Mouse (Mus musculus) stomach, embryonic 15.5 days (tissue): ENCODE measurements around the gene Selenon. TPM values are rescaled to one million over a fixed set of nuclear protein-coding genes. Genes with fewer than 3 reads are reported as not detected.

Experiments
- ATAC-seq: fragments of 200-750 bp; cut with Nextera tagmentation; 2 replicates; pipeline ENCODE4 v1.8.0; 2017; ENCODE audit warnings: low read depth, moderate number of reproducible peaks, moderate TSS enrichment; ENCODE audit not compliant: insufficient read depth, low FRiP score
- H3K27ac ChIP-seq: fragments of 300-500 bp; sonication (generic); 2 replicates; pipeline ENCODE4 v1.5.1; 2015; ENCODE audit warnings: mild to moderate bottlenecking, inconsistent platforms
- H3K27me3 ChIP-seq: fragments of 300-500 bp; sonication (generic); replicated peaks from 2 replicates; pipeline ENCODE4 v1.6.1; 2015; ENCODE audit warnings: inconsistent platforms
- H3K36me3 ChIP-seq: fragments of 300-500 bp; sonication (generic); 2 replicates; pipeline ENCODE4 v1.6.1; 2015; ENCODE audit warnings: inconsistent platforms
- H3K4me1 ChIP-seq: fragments of 300-500 bp; sonication (generic); 2 replicates; pipeline ENCODE4 v1.6.1; 2015; ENCODE audit warnings: inconsistent platforms
- H3K4me2 ChIP-seq: fragments of 300-500 bp; sonication (generic); 2 replicates; pipeline ENCODE4 v1.6.1; 2015; ENCODE audit warnings: mild to moderate bottlenecking, inconsistent platforms
- H3K4me3 ChIP-seq: fragments of 300-500 bp; sonication (generic); replicated peaks from 2 replicates; pipeline ENCODE4 v1.5.1; 2015; ENCODE audit warnings: inconsistent platforms
- H3K9ac ChIP-seq: fragments of 300-500 bp; sonication (generic); 2 replicates; pipeline ENCODE4 v1.6.1; 2015; ENCODE audit warnings: inconsistent platforms
- H3K9me3 ChIP-seq: fragments of 300-500 bp; sonication (generic); 2 replicates; pipeline ENCODE4 v1.6.1; 2016; ENCODE audit warnings: inconsistent platforms
- WGBS: fragments of 180-500 bp; shearing (Covaris S2); methylation state at CpG from one replicate; pipeline ENCODE4 v1.1.7; 2015; 5-methylcytosine and 5-hydroxymethylcytosine counted together
- polyA plus RNA-seq: library from polyadenylated mRNA; unstranded; fragments of >200 nt; fragmentation: Nextera tagmentation; extraction: Ambion mirVana; gene quantifications from 2 replicates; pipeline ENCODE4 v1.2.1, GENCODE M21; 2015

Selenon gene
- polyA plus RNA-seq, result 33.0 and 37.8 TPM in 2 replicates

DNA sequence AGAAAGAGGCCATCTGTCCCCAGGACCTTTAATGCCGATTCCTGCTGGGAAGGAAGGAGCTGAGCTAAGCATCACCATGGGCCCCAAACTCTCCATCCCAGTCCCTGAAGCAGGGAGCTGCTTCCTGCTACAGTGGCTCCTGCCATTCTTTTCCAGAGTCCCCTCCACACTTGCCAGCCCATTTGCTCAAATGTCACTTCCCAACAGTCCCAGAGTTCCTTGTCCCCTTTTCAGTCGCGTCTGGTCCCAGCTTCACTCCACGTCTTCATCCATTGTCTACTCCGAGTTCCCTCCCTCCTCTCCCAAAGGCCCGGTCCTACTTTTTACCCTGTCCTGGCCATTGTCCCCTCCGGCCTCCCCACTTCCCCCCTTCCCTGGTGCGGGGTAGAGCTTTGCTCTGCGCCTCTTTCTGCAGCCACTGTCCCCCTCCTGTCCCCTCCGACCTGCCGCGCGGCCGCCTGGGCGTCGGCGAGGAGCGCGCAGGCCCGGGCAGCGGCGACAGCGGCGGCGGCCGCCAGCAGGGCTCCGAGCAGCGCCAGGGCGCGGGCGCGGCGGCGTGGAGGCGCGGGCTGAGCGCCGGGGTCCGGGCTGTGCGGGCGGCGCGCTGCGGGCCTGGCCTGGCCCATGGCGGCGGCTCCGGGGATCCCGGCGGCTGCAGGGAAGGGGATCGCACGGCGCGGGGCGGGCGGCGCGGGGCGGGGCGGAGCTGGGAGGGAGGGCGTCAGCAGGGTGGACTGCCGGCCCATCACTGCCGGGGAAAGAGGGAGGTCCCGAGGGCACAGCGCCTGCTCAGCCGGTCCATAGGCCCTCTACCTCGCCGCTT is at the start of gene Selenon:
Gene Selenon (minus strand): TSS at position 673 of the 823 bp plus-strand sequence.
- peaks cover 17% of the 10 kb centered on the region for H3K4me1 ChIP-seq
- peak within 1 kb of the TSS; percentile 61 for H3K27ac ChIP-seq
- H3K4me2 ChIP-seq, result peak within 1 kb of the TSS; percentile 75
- no peaks in the 10 kb centered on the region for H3K27me3 ChIP-seq
- 0 out of 2 replicates have a peak, but pooled peaks cover 4% of the 10 kb centered on the region for H3K9me3 ChIP-seq
- under 1% methylated on average over 59 of the region's 67 CpGs for WGBS
- ATAC-seq, result peak; percentile 85
- peaks cover 16% of the 10 kb centered on the region for H3K36me3 ChIP-seq
- H3K9ac ChIP-seq, result peak within 1 kb of the TSS; percentile 85
- H3K4me3 ChIP-seq, result peak within 1 kb of the TSS; percentile 63

DNA sequence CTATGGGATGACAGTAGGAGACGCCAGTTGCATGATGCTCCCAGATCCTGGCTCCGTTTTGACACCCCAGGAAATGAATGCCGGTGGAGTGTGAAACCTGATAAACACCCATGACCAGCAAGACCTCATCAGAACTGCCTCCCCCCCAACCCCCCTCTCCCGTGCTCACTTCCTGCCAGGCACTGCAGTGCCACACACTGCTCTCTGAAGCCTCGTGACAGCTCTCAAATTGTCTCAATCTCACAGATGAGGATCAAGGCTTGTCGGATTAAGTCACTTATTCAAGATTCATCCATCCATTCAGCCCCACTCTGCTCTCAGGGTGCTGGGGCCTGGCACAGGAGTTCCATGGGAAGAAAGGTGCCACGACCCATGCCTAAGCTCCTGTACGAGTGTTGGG is 49.4 kb upstream of the Selenon start:
- Histone ChIP-seq H3K4me3 (no peak overlapping the region), H3K4me1 (0 out of 2 replicates have a peak, but pooled peaks cover 8% of the 10 kb centered on the region), H3K27me3 (no peaks in the 10 kb centered on the region), H3K9me3 (no peaks in the 10 kb centered on the region), H3K36me3 (no peaks in the 10 kb centered on the region), H3K9ac (no peak overlapping the region), H3K4me2 (no peak overlapping the region), H3K27ac (no peak overlapping the region)
- WGBS, result 41% methylated on average over 8 of the region's 8 CpGs
- no peak for ATAC-seq

DNA sequence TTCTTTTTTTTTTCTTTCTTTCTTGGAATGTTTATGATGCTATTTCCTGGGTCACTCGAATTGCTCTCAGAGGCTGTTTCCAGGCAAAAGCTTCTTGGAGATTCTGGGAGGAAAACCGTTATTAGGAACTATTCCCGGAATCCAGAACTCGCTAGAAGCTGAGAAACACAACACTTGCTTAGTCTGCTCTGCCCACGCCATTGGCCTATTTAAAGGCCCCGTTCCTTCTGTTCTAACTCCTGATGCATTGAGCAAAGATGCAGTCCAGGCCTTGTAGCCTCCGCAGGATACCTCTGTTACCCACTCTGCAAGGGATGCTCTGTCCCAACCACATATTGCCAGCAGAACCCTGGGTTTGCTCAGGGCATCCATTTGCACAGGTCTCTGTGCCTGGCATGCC is 48.8 kb upstream of the Selenon start:
- H3K9me3 ChIP-seq, result no peaks in the 10 kb centered on the region
- 0 out of 2 replicates have a peak overlapping the region, but pooled peaks have one; percentile 16 for H3K27ac ChIP-seq
- no peaks in the 10 kb centered on the region for H3K36me3 ChIP-seq
- H3K4me2 ChIP-seq, result no peak overlapping the region
- H3K9ac ChIP-seq, result no peak overlapping the region
- no peak overlapping the region for H3K4me3 ChIP-seq
- ATAC-seq, result no peak
- H3K4me1 ChIP-seq, result 0 out of 2 replicates have a peak, but pooled peaks cover 8% of the 10 kb centered on the region
- WGBS, result 46% methylated on average over 7 of the region's 7 CpGs
- no peaks in the 10 kb centered on the region for H3K27me3 ChIP-seq

DNA sequence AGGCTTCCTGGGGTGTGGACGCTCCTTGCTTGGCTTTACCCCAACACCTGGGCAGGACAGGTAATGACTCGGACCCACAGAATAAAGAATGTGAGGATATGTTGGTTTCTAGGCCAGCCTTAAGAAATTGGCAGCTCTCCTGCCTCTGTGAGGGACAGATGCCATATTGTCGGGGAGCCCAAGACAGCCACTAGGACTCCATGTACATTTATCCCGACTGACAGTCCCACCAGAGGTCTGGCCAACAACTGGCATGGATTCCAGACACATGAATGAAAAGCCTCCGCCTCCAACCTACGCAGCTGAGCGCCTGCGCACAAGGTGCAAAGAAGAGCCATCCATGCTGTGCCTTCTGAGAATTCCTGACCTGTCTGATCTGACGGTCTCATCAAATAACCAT is 48.1 kb upstream of the Selenon start:
- H3K27ac ChIP-seq, result no peak overlapping the region
- H3K4me3 ChIP-seq, result no peak overlapping the region
- no peaks in the 10 kb centered on the region for H3K9me3 ChIP-seq
- H3K9ac ChIP-seq, result no peak overlapping the region
- no peaks in the 10 kb centered on the region for H3K27me3 ChIP-seq
- H3K4me2 ChIP-seq, result no peak overlapping the region
- 90% methylated on average over 9 of the region's 9 CpGs for WGBS
- 0 out of 2 replicates have a peak, but pooled peaks cover 8% of the 10 kb centered on the region for H3K4me1 ChIP-seq
- no peak for ATAC-seq
- no peaks in the 10 kb centered on the region for H3K36me3 ChIP-seq

DNA sequence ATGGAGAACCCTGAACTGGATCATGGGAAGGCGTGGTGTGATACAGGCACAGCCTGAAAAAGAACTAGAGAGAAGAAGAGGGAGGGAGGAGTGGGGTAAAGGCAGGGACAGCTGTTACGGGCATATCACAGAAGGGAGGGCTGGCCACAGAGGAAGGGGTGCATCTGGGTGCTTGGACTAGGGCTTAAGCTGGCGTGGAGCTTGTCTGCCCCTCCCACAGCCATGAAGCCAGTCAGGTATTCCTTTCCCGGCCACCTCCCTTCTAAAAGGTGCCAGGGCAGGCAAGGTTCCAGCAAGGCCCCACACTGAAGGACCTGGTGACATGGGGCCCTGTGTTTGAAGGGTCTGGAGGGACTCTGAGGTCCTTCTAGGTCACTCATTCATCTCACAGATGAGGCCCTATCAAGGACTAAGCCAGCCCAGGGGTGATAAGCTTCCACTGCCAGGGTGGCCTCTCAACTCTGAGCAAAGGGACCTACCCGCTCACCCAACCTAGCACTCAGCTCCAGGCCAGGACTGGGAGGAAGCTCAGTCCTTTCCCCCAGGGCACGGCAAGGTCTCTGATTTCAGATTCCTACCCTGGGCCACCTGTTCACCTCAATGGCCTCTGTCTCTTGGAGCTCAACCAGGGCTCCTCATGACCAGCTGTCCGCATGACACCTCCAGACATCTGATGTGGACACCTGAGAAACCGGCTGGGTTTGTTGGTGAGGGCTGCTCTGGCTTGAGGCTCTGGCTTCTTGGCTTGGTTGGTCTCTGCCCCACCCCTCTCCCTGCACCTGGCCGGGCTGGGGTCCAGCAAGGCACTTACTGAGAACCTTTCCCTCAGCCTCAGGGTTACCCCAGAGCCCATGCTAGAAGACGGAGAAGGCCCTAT is 45.1 kb upstream of the Selenon start:
- no peak for ATAC-seq
- H3K4me2 ChIP-seq, result no peak overlapping the region
- no peaks in the 10 kb centered on the region for H3K27me3 ChIP-seq
- no peaks in the 10 kb centered on the region for H3K9me3 ChIP-seq
- no peaks in the 10 kb centered on the region for H3K36me3 ChIP-seq
- no peak overlapping the region for H3K9ac ChIP-seq
- H3K4me3 ChIP-seq, result no peak overlapping the region
- 68% methylated on average over 10 of the region's 10 CpGs for WGBS
- H3K27ac ChIP-seq, result no peak overlapping the region
- peaks cover 7% of the 10 kb centered on the region; the same call in 1 of the 2 replicates for H3K4me1 ChIP-seq

DNA sequence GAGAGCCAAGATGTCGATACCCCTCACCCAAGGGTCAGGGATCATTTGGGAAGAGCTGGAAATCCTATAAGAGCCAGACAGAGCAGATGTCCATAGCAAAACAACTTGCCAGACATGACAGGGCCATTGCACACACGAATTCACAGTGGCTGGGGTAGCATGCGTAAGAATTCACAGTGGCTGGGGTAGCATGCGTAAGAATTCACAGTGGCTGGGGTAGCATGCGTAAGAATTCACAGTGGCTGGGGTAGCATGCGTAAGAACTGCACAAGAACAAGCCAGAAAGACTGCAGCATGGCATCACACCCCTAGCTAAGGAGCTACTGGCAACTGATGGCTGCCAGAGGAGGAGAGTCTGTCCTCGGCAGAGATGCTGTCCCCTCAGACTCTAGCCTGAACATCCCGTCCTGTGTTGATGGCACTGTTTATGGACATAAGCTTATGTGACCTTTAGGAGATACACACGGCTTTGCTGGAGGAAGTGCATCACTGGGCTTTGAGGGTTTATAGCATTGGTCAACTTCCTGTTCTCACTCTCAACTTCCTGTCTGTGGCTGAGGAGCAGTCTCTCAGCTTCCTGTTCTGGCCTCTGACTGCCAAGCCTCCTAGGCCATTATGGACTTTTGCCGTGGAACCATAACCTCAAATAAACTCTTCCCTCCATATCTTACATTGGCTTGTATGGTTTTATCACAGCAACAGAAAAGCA is 42.9 kb upstream of the Selenon start:
- H3K36me3 ChIP-seq, result no peaks in the 10 kb centered on the region
- no peak overlapping the region for H3K4me2 ChIP-seq
- H3K27me3 ChIP-seq, result no peaks in the 10 kb centered on the region
- H3K4me3 ChIP-seq, result no peak overlapping the region
- no peak overlapping the region for H3K9ac ChIP-seq
- peaks cover 16% of the 10 kb centered on the region for H3K4me1 ChIP-seq
- WGBS, result 84% methylated on average over 10 of the region's 10 CpGs
- H3K9me3 ChIP-seq, result no peaks in the 10 kb centered on the region
- ATAC-seq, result no peak
- no peak overlapping the region for H3K27ac ChIP-seq

DNA sequence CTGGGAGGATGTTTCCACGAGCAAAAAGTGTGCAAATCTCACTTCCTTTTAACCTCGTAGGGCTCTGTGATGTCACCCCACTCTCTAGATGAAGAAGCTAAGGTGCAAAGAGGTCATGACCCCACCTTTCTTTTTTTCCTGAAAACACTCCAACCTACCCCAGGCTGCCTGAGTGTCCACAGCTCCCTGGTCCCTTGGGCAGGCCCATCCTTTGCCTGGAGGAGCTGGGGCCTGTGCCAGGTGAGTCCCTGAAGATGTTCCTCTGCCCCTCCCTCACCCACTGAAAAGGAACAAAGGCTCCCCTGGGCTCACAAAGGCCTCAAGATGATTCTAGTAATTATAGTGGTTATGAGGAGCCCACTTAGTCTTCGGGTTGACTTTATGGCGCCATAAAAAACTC is 40.5 kb upstream of the Selenon start:
- ATAC-seq, result no peak
- no peaks in the 10 kb centered on the region for H3K9me3 ChIP-seq
- H3K4me1 ChIP-seq, result peaks cover 17% of the 10 kb centered on the region
- H3K27ac ChIP-seq, result no peak overlapping the region
- no peaks in the 10 kb centered on the region for H3K36me3 ChIP-seq
- no peak overlapping the region for H3K9ac ChIP-seq
- no peak overlapping the region for H3K4me3 ChIP-seq
- no peaks in the 10 kb centered on the region for H3K27me3 ChIP-seq
- H3K4me2 ChIP-seq, result no peak overlapping the region
- 68% methylated on average over 4 of the region's 4 CpGs for WGBS

DNA sequence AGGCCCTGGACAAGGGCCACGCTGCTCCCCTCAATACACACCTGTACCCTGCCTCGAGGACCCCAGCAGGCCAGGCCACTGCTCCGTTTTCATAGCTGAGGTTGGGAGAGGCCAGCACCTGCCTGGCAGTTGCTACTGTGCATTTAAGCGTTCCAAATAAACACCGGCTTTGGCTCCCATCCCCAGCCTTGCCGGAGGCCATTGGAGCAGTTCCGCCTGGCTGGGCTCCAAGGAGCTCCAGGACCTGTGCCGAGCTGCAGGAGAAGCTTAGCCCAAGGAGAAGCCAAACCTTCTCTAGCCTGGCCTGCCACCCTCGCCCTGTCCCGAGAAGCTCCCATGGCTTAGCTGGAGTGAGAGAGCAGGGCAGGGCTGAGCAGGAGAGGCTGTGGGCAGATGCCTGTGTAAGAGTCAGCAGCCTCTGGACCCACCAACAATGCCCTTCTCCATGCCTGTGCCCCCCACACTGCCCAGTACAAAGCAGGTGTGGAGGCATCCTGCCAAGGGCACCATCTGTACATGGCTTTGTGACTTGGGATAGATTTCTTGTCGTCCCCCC is 39.6 kb upstream of the Selenon start:
- H3K27me3 ChIP-seq, result no peaks in the 10 kb centered on the region
- no peak overlapping the region for H3K4me3 ChIP-seq
- no peaks in the 10 kb centered on the region for H3K36me3 ChIP-seq
- peaks cover 17% of the 10 kb centered on the region for H3K4me1 ChIP-seq
- H3K4me2 ChIP-seq, result no peak overlapping the region
- no peaks in the 10 kb centered on the region for H3K9me3 ChIP-seq
- H3K9ac ChIP-seq, result no peak overlapping the region
- no peak for ATAC-seq
- 46% methylated on average over 11 of the region's 11 CpGs for WGBS
- H3K27ac ChIP-seq, result no peak overlapping the region

DNA sequence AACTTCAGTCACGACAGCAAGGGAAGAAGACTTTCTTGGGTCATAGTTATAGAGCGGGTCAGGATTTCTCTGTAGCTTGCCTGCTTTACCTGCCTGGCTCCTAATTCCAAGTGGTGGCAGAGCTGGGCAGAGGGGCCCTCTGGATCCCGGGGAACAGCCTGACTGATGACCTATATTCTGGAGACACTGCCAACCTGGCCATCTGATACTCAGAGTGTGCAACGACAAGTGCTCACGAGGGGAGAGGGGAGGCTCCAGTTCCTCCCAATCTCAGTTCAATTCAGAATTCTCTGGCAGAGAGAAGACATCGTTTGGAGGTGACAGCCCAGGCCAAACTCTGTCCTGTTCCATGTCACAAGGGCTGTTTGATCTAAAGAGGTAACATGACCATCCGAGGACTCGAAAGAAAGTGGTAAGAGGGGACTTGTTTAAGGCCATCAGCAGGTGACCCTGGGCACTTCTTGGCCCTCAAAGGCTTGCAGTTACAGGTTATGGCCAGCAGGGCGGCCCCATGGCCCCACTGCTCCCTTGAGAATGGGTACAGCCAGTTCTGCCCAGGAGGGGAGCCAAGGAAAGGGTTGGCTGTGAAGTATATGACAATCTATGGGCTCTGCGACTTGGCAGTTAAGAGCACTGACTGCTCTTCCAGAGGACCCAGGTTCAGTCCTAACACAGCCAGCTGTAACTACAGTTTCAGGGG is 38.4 kb upstream of the Selenon start:
- Histone ChIP-seq H3K27me3 (no peaks in the 10 kb centered on the region), H3K27ac (no peak overlapping the region), H3K9ac (no peak overlapping the region), H3K4me1 (peaks cover 17% of the 10 kb centered on the region), H3K4me3 (no peak overlapping the region), H3K36me3 (no peaks in the 10 kb centered on the region), H3K9me3 (no peaks in the 10 kb centered on the region), H3K4me2 (no peak overlapping the region)
- ATAC-seq, result no peak
- 76% methylated on average over 10 of the region's 10 CpGs for WGBS

DNA sequence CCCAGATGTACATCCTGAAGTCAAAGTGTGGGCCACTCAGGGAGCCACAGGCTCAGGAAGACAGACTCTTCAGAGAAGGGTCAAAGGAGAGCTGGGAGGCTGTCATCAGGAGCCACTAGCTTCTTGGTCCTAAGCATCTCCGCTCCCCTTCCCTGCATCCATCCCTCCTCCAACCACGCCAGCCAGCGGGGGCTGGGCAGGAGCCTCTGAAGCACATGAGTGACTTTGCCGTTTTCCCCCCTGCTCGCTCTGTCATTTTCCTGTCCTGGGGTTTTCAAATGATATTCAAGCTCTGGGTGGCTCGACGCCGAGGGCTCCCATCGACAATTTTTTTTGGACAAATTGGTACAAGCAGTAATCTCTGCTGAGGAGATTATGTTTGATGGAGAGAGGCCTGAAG is 37.8 kb upstream of the Selenon start:
- Histone ChIP-seq H3K9ac (no peak overlapping the region), H3K36me3 (no peaks in the 10 kb centered on the region), H3K27ac (no peak overlapping the region), H3K4me2 (no peak overlapping the region), H3K9me3 (no peaks in the 10 kb centered on the region), H3K27me3 (no peaks in the 10 kb centered on the region), H3K4me1 (peaks cover 17% of the 10 kb centered on the region), H3K4me3 (no peak overlapping the region)
- ATAC-seq, result no peak
- WGBS, result 85% methylated on average over 9 of the region's 9 CpGs

DNA sequence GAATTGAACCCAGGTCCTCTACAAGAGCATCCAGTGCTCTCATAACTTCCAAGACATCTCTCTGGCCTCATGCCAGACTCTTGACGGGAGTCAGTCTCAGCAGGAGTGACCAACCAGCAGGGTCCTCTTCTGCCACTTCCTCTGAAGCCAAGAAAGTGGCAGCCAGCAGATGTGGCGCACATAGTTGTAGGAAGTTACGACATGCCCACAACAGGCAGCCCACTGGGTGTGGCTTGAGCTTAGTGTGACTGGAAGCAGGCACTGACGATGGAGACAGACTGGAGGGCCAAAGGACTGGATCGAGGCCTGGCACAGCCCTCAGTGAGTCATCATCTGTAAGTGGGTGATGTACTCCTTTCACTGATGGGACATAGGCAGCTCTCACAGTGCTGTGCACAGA is 37.0 kb upstream of the Selenon start:
- 81% methylated on average over 5 of the region's 5 CpGs for WGBS

More for the DNA sequence above, 37.0 kb upstream of the Selenon start:
- H3K36me3 ChIP-seq, result no peaks in the 10 kb centered on the region
- ATAC-seq, result no peak
- no peaks in the 10 kb centered on the region for H3K27me3 ChIP-seq
- no peaks in the 10 kb centered on the region for H3K9me3 ChIP-seq
- H3K4me3 ChIP-seq, result no peak overlapping the region
- peaks cover 17% of the 10 kb centered on the region for H3K4me1 ChIP-seq
- H3K27ac ChIP-seq, result no peak overlapping the region
- H3K9ac ChIP-seq, result no peak overlapping the region
- no peak overlapping the region for H3K4me2 ChIP-seq
